Mouse (Mus musculus) adrenal gland, adult 18-20 months (tissue): ENCODE measurements around the gene Safb. TPM values are rescaled to one million over a fixed set of nuclear protein-coding genes. Genes with fewer than 3 reads are reported as not detected.

Experiments used
- DNase-seq, 2 experiments: peaks; one replicate each; pipeline ENCODE4 v3.0.0; 2021 to 2022; ENCODE audit warnings: low spot score in 2 of 2
- long read RNA-seq, 2 experiments: library from polyadenylated mRNA; stranded (forward); transcript quantifications; one replicate each; pipeline ENCODE4 v2.0.0; 2021
- total RNA-seq, 2 experiments: library from RNA; stranded (reverse); gene quantifications; 1 replicate in 1 of 2; 2 replicates in 1 of 2; pipeline ENCODE4 v1.2.3; 2021

Safb gene
- 100 to 1,000 TPM; 108 to 136 TPM for total RNA-seq
- long read RNA-seq, experiment 1, transcript Safb-207 (21 exons, 3,122 nt): minor isoform, 8 of 69 reads
- long read RNA-seq, experiment 1, transcript Safb-201 (21 exons, 3,106 nt): major isoform, 39 of 69 reads
- long read RNA-seq, experiment 1, partial matches to known transcripts: 3 of 69 reads
- long read RNA-seq, experiment 1, other reads (novel, unspliced or antisense): 19 of 69 reads
- long read RNA-seq, experiment 2, transcript Safb-201 (21 exons, 3,106 nt): major isoform, 101 of 181 reads
- long read RNA-seq, experiment 2, transcript Safb-207 (21 exons, 3,122 nt): minor isoform, 22 of 181 reads
- long read RNA-seq, experiment 2, partial matches to known transcripts: 24 of 181 reads
- long read RNA-seq, experiment 2, other reads (novel, unspliced or antisense): 28 of 181 reads

GRCm38 (mm10) chr17:56584257-56585130, at the start of gene Safb, which contains the start of gene Safb2:
Safb (plus strand) TSS chr17:56584825.
Safb2 (minus strand) TSS chr17:56584585.
- peak; percentile 99 for DNase-seq

GRCm38 (mm10) chr17:56536192-56536591, 48.4 kb upstream of the Safb start:
- no peak for DNase-seq

- DNase-seq: peak in 1 of 2 experiments; percentile 14
Observed at GRCm38 (mm10) chr17:56536874-56537273, 47.8 kb upstream of the Safb start.

GRCm38 (mm10) chr17:56537912-56538311, 46.7 kb upstream of the Safb start:
- DNase-seq: peak in 1 of 2 experiments; percentile 13

- peak in 1 of 2 experiments; percentile 15 for DNase-seq
Observed at GRCm38 (mm10) chr17:56540562-56540975, 44.1 kb upstream of the Safb start.

- no peak for DNase-seq
Observed at GRCm38 (mm10) chr17:56542736-56543135, 41.9 kb upstream of the Safb start.

- no peak for DNase-seq
Observed at GRCm38 (mm10) chr17:56543684-56544224, 40.9 kb upstream of the Safb start.

- peak in 1 of 2 experiments; percentile 12 for DNase-seq
Observed at GRCm38 (mm10) chr17:56544699-56545387, 39.8 kb upstream of the Safb start.

GRCm38 (mm10) chr17:56545945-56546344, 38.7 kb upstream of the Safb start:
- DNase-seq: no peak

GRCm38 (mm10) chr17:56546576-56546975, 38.0 kb upstream of the Safb start:
- no peak for DNase-seq

- DNase-seq: peak in 1 of 2 experiments; percentile 16
Observed at GRCm38 (mm10) chr17:56547116-56547845, 37.3 kb upstream of the Safb start.

- DNase-seq: peak in 1 of 2 experiments; percentile 14
Observed at GRCm38 (mm10) chr17:56547846-56548604, 36.6 kb upstream of the Safb start.

- no peak for DNase-seq
Observed at GRCm38 (mm10) chr17:56548605-56549105, 36.0 kb upstream of the Safb start.

- peak in 1 of 2 experiments; percentile 17 for DNase-seq
Observed at GRCm38 (mm10) chr17:56550784-56551475, 33.7 kb upstream of the Safb start.

- DNase-seq: peak in 1 of 2 experiments; percentile 13
Observed at GRCm38 (mm10) chr17:56551841-56552581, 32.6 kb upstream of the Safb start.

GRCm38 (mm10) chr17:56552781-56553363, 31.8 kb upstream of the Safb start:
- peak; percentile 55 to 64 for DNase-seq

GRCm38 (mm10) chr17:56554122-56554551, 30.5 kb upstream of the Safb start, which contains the start of gene Gm20219:
Gm20219 (minus strand) TSS chr17:56554387.
- no peak for DNase-seq
